Mouse (Mus musculus): Measurements from ENCODE around the gene Ttc32.

DNA sequence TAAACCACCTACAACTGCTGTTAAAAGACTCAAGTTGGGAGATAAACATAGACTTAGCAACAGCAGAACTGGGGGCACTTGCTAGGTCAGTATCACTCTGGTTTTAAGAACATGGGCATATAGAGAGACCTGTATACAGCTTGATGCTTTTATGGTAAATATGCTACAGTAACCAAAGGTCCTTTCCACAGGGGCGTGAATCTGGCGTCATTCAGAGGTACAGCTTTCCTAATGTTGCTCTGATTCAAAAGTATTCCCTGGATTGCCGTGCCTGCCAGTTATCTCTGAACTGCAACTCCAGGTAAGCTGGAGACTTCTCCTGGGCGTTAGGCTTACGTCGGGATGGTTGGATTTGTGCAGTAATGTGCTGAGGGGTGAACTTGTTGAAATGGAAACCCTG lies 22.0 kb upstream of the Ttc32 start:
- TF ChIP-seq CTCF (IDR thresholded peaks at IDR 0.05) (no peak), EP300 (IDR thresholded peaks at IDR 0.05) (no peak)

All from lung, postnatal 0 days (tissue).